Mouse (Mus musculus) c-Kit-negative CD71-positive TER-119-positive erythroid progenitor cells, embryonic 14.5 days (primary cell): ENCODE data around the gene Stam.

Experiments
- DNase-seq: peaks from one replicate; pipeline ENCODE4 v3.0.0-alpha.2; 2013; ENCODE audit warnings: low read depth, low spot score

The Stam gene

DNA sequence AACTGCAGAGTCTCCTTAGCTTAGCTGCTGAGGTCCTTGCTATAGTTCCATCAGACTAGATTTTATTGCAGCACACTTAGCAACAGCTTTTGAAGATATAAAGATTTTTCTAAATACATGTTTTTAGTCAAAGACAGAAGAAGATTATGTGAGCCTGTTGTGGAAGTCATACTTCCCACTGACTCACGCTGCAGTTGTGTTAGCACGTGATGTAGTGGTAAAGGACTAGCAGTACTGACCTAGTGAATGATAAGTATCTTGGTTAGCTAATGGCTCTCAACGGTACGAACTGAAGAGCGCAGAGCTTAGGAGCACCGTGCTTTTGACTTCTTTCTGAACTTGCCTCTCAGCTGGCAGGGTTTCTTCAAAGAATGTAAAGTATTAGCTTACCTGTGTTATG, 52.5 kb downstream of the Stam start:
- no peak for DNase-seq

DNA sequence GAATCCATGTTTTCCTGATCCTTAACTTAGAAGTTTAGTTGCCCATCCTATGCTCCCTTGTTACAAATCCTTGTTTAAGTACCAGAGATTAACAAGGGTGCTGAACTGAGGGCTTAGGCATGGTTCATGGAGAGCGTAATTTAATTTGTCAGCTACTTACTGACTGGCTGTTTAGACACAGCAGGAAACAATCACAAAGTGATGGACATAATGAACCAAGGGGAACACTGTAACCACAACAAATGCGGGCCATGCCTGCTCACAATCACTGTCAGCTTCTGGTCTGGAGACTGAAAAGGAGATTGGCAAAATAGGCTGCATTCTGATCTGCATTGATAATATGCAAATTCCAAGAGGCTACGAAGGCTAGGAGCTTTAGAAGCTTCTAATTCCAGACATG, 53.7 kb downstream of the Stam start:
- no peak for DNase-seq

DNA sequence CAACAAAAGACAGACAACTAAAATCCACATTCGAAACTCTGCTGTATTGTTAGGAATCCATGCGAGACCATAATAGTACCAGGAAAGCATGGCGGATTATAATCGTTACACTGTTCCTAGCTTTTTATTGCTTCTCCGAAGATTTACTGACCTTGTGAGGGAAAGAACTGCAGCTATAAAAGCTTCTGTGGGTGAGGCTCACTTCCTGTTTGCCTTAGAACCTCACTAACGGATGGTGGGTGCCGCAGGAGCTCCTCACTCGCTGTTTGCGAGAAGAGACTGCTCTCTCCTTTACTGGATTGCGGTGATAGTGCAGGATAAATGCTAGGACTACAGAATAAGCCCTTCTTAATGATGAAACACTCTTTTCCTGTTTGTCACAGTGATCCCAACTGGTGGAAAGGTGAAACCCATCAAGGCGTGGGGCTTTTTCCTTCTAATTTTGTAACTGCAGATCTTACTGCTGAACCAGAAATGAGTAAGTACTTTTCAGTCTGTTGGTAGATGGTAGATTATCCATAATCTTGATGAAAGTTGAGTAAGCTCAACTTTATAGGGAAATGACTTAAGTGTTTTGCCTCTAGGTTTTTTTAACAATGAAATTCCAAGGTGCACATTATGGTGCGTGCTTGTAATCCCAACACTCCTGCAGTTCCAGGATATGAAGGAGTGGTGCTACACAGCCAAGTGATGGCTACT, 56.9 kb downstream of the Stam start:
- no peak for DNase-seq

DNA sequence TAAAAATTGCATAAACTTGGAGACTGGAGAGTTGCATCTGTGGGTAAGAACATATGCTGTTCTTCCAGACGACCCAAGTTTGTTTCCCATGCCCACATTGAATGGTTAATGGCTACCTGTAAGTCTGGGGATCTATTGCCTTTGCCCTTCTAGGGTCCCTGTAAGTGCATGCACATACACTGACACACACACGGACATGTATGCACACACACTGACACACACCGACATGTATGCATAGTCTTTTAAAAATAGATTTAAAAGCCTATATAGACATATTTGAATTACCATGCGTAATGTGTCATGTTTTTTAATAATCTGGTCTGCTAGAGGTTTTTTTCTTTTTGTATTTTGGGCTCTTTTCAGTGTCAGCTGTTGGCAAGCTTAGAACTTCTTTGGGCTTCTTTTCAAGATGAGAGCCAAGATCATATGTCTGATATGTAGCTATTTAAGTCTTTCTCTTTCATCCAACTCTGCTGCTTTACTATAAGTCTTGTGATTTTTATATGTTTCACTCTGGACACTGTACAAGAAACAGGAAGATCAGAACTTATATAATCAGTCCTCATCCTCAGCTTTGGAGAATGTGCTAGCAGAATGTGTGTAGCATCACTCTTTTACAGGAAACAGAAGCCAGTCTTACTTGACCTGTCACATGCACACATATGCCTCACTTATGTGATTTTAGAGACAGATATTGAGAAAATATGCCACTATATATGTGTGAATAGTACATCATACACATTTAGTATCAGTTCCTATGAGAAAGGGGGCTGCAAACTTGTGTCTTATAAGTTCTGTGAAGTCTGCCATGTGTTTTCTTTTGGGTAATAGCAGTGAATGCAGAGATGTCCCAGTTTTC, 58.8 kb downstream of the Stam start:
- no peak for DNase-seq

DNA sequence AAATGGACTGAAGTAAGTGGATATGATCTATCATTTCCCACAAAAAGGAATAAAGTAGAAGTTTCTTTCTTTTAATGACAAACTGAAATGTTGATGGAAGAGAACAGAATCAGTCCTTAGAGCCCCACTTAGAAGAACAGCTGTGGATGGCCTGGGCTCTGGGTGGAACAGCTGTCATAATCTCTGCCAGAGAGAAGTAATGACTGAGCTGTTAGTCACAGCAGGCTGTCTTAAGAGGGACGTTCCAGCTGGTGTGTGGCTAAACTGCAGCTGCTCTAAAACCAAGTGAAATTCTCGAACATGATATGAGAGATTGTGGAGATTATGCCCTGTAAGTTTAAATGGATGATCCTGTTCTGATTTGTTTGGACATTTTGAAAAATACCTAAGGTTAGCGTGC, 63.0 kb downstream of the Stam start:
- no peak for DNase-seq

DNA sequence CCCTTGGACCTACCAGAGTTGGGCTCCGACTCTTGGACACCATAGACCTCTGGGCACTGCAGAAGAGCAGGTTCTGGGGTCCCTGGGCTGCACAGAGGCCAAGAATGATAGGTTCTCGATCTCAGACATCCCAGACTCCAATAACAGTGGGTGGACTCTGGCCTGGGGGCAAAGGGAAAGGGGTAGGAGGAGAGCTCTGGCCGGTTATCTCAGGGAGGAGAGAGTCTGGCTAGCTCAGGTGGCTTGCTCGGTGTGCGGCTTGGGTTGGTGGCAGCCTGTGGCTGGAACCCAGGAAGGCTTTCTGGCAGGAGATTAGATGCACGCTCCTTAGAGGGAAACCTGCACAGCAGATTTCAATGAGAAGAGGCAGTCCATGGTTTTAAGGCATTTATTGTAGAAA, 65.7 kb downstream of the Stam start:
- DNase-seq = no peak

DNA sequence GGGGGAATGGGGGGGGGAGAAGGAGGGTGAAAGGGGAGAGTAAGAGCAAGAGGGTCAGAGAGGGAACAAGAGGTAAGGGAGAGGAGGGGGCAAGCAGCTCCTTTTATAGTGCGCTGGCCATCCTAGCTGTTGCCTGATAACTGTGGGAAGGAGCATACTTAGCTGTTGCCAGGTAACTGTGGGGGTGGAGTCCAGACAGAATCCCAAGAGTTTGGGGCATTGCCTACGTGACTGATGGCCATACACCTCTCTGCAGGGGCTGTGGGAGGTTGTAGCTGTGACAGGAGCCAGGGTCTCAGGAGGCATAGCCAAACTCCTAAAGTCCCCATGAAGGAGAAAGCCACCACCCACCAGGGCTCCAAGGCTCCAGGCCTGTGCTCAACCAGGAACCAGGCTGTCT, 66.1 kb downstream of the Stam start:
- DNase-seq = no peak

DNA sequence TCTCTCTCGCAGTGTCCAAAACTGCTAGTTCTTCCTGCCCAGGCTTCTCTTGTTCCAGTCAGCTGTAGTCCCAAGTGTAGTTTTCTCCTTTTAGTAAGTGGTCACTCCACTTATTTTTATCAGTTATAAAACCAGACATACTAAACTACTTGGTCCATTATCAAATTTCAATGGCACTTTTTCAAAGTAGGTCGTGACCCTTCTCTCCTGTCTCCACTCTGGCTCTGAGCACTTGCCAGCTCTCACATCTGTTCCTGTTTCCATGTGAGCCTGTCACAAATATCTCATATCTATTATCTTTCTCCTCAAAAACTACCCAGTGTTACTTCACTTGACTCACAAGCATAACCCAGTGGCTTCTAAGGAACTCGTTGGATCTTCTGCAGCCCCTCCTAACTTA, 71.4 kb downstream of the Stam start:
- DNase-seq = no peak

DNA sequence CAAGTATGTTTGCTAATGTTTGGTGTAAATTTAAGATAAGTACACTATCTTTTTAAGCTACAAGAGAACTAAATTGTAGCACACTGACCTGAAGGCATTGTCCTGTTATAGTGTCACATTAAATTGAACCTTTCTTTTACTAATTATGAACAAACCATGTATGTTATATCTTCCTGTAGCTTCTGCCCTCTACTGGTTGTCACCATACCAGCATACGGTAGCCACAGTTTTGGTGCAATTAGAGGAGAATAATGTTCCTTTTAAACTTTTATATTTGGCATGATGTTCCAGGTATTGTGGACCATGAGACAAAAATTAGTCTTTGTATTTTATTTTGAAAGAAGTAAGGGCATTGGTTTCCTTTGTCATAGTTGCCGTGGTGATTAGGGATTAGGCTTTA, 73.0 kb downstream of the Stam start:
- no peak for DNase-seq

DNA sequence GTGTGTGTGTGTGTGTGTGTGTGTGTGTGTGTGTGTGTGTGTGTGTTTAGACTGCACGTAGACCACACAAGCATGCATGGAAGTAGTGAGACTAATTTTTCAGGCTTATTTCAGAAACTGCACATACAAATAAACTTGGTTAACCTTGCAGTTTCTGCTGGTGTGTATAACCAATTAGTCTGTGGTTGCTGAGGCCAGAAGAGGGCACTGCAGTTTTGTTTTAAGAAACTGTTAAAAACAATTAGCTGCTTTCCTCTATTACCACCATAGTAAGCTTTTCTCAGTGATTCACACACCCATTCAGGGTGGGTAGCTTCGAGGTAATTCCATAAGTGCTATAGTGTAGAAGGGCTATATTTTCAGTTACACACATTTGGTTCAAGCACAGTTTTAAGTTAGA, 76.9 kb downstream of the Stam start:
- DNase-seq = no peak

DNA sequence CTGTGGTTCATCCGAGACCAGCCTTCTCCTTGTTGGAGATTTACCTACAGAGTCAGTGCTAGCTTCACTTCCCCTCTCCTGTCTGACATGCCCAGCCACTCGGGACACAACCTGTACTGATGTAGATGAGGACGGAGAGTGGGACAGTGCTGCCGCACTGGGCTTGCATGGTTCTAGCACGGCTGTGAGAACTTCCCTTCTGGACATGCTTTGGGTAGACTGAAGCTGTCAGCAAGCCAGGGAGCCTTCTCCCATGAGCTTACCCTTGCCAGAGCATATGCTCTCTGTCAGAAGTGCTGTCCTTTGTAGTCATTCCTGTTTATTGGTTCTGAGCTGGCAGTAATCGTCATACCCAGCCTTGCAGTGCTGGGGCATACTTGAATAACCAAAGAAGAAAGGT, 78.0 kb downstream of the Stam start:
- no peak for DNase-seq

DNA sequence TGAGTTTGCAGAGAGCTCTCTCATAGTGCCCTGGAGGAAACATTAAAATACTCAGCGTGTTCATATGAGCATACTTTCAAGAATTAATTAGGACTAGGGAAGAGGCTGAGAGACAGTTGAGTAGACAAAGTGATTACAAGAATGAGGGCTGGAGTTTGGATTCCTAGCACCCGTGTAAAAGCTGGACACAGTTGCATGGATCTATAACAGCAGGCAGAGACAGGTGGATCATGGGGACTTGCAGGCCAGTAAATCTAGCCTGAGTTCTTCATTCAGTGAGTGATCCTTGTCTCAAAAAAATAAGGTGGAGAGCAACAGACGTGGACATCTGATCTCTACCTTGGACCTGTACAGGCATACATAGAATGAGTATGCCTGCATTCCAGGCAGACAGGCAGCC, 85.1 kb downstream of the Stam start:
- no peak for DNase-seq

DNA sequence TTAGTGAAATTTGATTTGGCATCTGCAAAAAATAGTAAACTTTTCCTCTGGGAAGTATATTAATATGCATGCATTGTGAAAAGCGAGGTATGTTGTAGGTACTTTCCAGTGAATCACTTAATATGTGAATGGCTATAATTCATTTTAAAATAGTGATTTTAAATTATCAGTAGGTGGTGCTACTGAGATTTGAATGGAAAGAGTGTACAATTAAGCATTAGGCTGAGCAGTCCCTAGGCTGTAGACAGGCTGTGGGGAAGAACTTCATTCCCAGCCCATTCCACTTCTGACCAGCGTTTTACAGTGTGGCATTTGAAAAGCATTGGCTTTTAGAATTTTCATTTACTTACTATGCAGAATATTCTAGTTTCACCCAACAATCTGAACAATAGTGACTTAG, 85.9 kb downstream of the Stam start:
- no peak for DNase-seq

DNA sequence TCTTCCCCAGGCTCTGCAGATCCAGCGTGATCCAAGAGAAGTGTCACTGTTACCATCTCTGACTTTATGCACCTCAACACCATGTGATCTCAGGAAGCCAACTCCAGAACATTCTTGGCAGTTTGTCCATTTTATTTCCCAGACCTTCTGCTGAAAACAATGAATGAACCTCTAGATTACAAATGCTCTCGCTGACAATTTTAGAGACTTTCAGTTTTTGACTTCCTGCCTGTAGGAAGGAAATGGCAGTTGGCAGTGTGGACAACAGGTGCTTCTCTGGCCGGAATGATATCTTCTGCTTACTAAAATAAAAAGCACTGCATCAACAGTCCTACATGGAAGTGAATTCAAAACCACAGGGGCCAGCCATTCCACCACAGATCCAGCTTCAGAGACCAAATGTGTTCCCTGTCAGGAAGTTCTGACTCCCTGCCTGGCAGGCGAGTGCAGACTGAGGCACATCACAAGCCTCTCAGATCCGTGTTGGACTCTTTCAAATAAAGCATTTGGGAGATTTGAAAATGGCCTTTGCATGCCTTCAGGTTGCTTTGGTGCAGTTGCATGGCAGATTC, 90.6 kb downstream of the Stam start:
- DNase-seq = no peak

DNA sequence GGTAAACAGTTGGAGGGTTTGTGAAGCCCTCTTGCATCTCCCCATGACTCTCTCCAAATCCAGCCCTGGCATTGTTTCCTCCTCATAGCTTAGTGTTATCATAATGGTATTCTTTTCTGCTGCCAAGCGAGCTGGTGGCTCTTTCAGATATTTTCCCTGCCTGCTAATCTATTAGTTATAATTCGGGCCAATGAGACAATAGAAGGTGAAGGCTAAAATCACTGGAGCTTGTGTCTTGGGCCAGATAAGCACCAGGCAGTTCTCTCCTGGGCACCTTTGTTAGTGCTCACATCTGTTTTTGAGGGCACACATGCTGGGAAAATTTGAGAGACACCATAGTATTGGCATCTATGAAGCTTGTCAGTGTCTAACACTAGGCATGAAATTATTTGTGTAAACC, 91.2 kb downstream of the Stam start:
- no peak for DNase-seq

DNA sequence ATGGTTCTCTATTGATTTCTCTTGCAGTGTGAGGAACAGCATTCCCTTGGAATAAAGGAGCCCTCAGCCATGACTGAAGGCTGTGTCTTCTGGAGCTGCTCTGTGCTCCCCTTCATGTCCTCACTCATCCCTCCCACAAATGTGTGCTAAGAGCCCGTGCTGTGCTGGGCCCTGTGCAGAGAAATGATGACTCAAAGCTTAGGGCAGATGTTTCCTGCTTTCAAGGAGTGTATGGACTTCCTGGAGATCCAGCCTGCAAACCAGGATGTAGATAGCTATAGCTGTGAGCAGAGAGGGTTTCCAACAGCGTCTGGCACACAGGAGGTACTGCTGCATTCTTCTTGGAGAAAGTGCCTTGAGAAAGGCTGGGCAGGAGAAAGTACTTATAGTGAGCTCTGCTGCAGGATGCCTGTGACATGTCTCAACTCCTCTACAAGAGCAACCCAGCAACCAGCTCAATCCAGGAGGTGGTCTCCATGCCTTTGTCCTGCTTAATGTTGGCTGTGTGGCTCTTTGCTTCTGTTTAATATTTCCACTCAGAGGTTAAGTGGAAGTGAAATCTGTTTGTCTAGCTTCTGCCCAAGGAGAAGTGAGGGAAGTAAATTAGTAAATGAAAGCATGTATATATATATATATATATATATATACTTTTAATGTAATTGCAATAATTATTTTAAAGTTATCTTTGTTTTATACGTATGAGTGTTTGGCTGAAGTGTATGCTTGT, 91.9 kb downstream of the Stam start:
- DNase-seq = no peak

DNA sequence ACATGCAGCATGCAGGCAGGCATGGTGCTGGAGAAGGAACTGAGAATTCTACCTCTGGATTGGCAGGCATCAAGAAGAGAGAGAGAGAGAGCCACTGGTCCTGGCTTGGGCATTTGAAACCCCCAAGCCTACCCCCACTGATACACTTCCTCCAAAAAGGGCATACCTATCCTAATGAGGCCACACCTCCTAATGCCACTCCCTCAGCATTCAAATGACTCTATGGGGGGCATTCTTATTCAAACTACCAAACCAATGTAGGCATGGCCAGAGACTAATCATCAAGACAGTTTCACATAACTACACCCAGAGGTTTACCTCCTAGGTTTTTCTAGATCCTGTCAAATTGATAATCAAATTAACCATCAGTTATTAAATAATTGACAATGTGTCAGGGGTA, 93.8 kb downstream of the Stam start:
- no peak for DNase-seq

DNA sequence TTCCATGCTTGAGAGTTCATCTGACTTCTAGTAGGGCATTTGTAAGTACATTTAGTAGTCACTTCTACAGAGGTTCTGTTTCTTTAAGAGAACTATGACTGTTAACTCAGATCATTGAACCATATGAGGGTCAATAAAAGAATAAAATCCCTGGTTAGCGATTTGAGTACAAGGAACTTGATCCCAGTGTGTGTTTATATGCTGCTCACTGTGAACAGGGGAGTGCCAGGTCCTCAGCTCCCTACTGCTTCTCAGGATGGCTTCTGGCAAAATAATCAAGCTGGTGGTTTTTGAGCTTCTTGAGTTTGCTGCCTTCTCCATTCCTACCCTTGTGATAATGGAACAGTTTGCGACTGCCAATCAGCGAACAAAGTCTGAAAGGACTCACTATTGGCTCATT, 100.4 kb downstream of the Stam start, which contains the start of gene Tmem236:
Gene Tmem236 (plus strand): TSS at position 190 of the 400 bp plus-strand sequence.
- DNase-seq = no peak

DNA sequence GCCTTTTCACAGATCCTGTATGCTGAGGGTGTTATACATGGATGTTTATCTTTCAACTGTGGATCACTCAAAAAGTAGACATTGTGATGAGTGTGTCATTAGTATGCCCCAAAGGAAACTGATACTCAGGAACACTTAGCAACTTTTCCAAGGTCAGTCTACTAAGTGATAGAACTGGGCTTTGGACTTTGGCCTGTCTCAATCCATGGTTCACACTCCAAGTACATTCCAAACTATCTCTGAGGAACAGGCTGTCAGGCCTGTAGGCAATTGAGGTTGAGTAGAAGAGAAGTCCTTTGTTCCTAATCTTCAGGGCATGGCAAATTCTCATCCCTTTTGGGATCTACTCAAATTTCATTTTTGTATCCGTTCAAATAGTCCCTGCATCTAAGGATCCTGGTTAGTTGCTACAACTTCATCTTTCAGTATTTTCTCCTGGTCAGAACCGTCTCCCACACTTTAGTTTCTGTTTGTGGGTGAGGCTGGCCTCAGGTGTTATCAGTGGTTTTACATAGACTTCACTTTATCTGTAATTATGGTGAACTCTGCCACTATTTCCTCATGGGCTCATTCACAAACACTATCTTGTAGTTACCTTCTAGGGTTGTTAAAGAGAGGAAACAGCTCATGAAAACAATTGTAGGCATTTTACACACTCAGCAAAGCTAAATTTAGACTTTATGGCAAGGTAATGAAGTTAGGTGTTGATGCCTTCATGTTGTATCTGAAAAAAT, 102.7 kb downstream of the Stam start:
- DNase-seq = no peak

DNA sequence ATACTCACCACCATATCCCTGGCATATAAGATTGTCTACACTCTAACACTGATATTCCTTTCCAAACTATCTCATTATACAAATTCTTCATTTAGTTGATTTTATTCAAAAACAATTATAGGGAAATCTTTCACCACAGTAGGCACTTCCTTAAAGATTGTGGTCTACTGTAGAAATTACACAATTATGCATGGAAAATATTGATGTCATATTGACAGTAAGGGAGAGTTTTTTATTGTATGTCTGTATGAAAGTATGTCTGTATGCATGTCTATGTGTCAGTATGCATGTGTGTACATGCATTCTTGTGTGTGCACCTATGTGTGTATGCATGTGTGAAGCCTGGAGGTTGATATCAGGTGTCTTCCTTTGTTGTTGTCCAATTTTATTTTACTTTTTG, 110.5 kb downstream of the Stam start:
- no peak for DNase-seq

DNA sequence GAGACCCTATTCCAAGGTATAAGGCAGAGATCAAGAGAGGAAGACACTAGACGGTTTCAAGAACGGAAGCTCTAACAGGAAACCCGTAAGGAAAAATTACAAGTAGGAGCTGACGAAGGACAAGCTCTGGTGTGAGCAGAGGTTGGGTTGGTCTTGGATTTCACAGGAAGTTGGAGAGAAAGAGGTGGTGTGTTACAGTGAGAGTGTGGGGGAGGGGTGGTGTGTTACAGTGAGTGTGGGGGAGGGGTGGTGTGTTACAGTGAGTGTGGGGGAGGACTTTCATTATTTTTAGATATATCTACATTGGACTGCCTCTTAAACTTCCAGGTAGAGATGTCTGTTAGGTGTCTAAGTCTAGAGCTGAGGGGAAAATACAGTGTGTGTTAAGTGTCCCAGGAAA, 116.8 kb downstream of the Stam start:
- DNase-seq = no peak

DNA sequence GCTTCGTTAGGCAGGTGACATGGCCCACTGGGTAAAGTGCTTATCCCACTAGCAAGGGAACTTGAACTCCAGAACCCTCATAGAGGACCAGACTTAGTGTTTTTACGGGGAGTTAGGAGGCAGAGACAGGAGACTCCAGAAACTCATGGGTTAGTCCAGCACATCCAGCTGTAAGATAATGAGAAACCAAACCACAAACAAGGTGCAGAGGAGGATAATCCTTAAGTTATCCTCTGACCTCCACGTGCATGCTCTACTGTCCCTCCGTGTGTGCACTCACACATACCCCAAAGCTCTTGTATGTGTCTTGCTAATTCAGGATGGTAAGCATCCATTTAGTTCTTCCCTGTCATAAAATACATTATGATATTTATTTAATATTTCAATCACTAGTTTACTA, 117.7 kb downstream of the Stam start:
- no peak for DNase-seq
